Mouse (Mus musculus) adrenal gland (tissue): Measurements from ENCODE around the gene Tarm1.

Source experiments
- intact Hi-C: fragments of 180-260 bp; cut with DNase I; formaldehyde crosslinking; loops from one replicate; pipeline ENCODE4 v1.15.1; 2025

Gene Tarm1

GRCm38 (mm10) chr7:3442476-3443062 lies 59.9 kb downstream of the Tarm1 start:
- intact Hi-C loops: loop anchor here (10.0 kb wide), 1 partner anchor 58 kb away; no protein-coding TSS in a partner anchor

GRCm38 (mm10) chr7:3440526-3440925 lies 61.9 kb downstream of the Tarm1 start:
- intact Hi-C loops: loop anchor here (10.0 kb wide), 1 partner anchor 56 kb away; no protein-coding TSS in a partner anchor

- intact Hi-C loops: loop anchor here (10.0 kb wide), 1 partner anchor 55 kb away; no protein-coding TSS in a partner anchor
These were observed 62.4 kb downstream of the Tarm1 start for GRCm38 (mm10) chr7:3439984-3440383.

GRCm38 (mm10) chr7:3437941-3438340 lies 64.5 kb downstream of the Tarm1 start:
- intact Hi-C loops: no loop called here
